Mouse (Mus musculus): Measurements from ENCODE around the gene Stag1.

DNA sequence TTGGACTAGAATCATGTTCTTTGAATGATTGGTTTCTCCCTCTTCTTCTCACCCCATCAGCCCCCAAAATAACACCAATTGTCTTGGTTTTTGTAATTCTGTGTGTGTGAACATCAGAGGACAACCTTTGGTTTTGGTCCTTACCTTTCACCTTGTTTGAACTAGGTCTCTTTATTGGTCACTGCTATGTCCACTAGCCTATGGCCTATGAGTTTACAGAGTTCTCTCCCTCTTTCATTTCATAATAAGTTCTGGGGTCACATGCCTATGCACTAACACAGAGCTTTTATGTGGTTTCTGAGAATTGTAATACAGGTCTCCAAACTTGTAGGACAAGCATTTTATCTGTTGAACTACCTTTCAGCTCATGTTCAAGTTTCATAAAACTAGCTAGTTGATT lies 272.0 kb downstream of the Stag1 start:
- TF ChIP-seq POLR2A (IDR thresholded peaks at IDR 0.05; ENCODE audit: borderline replicate concordance, extremely low read depth, low read depth, low read length) (no peak), CTCF (IDR thresholded peaks at IDR 0.05; ENCODE audit: insufficient read depth, low read length) (no peak)
